ENCODE assay signal across 8 mouse cellular contexts in genomic region chr6:145968301-145968818, GRCm38 (mm10). TPM values are rescaled to one million over a fixed set of nuclear protein-coding genes. Genes with fewer than 3 reads are reported as not detected.
DNase-seq lines count a peak whose midpoint lies in the region; ATAC-seq and TF ChIP-seq lines count a peak whose summit lies in the region.

No protein-coding gene starts in this region.

- H3K4me2 ChIP-seq in intestine, postnatal 0 days (replicated peaks; ENCODE audit: low read depth) = 0 out of 2 replicates have a peak overlapping the region, but pooled peaks have one; percentile 3
- no peak overlapping the region for H3K4me2 ChIP-seq in stomach, postnatal 0 days (replicated peaks; ENCODE audit: low read depth)
- no peak overlapping the region for H3K4me2 ChIP-seq in forebrain, embryonic 13.5 days

- H3K4me1 ChIP-seq in intestine, postnatal 0 days (replicated peaks; ENCODE audit: control insufficient read depth, insufficient read depth, low read length) = 0 out of 2 replicates have a peak, but pooled peaks cover 6% of the 10 kb centered on the region
- H3K4me1 ChIP-seq in stomach, postnatal 0 days (replicated peaks; ENCODE audit: control insufficient read depth, insufficient read depth) = no peaks in the 10 kb centered on the region
- no peaks in the 10 kb centered on the region for H3K4me1 ChIP-seq in forebrain, embryonic 13.5 days

- no peak for ATAC-seq in intestine, postnatal 0 days
- ATAC-seq in stomach, postnatal 0 days (ENCODE audit: low FRiP score, low TSS enrichment) = peak; percentile 59; the same call in 1 of the 2 replicates
- ATAC-seq in forebrain, embryonic 13.5 days = no peak

- no peak for TF ChIP-seq CTCF in C2C12 (IDR thresholded peaks at IDR 0.05; ENCODE audit: control insufficient read depth, insufficient read depth, insufficient read length)
- no peak for TF ChIP-seq CTCF in intestine, postnatal 0 days (IDR thresholded peaks at IDR 0.05; ENCODE audit: low read depth)
- TF ChIP-seq CTCF in stomach, postnatal 0 days (IDR thresholded peaks at IDR 0.05; ENCODE audit: low read depth) = no peak

- H3K36me3 ChIP-seq in C2C12 (ENCODE audit: control insufficient read depth, insufficient read depth) = no peaks in the 10 kb centered on the region
- H3K36me3 ChIP-seq in intestine, postnatal 0 days (ENCODE audit: control insufficient read depth, insufficient read depth) = no peaks in the 10 kb centered on the region
- H3K36me3 ChIP-seq in stomach, postnatal 0 days (ENCODE audit: control insufficient read depth, insufficient read depth, low read length) = no peaks in the 10 kb centered on the region
- no peaks in the 10 kb centered on the region for H3K36me3 ChIP-seq in forebrain, embryonic 13.5 days (ENCODE audit: poor library complexity, severe bottlenecking)

- no peak for TF ChIP-seq EP300 in stomach, postnatal 0 days (optimal IDR thresholded peaks at IDR 0.05)

- H3K79me2 ChIP-seq in C2C12 (ENCODE audit: control insufficient read depth, insufficient read depth) = no peaks in the 10 kb centered on the region

- H3K9me3 ChIP-seq in intestine, postnatal 0 days (ENCODE audit: control insufficient read depth) = no peaks in the 10 kb centered on the region
- H3K9me3 ChIP-seq in stomach, postnatal 0 days (ENCODE audit: control insufficient read depth, low read length) = no peaks in the 10 kb centered on the region
- no peaks in the 10 kb centered on the region for H3K9me3 ChIP-seq in forebrain, embryonic 13.5 days (replicated peaks)

- H3K27ac ChIP-seq in intestine, postnatal 0 days (ENCODE audit: low read depth, low read length) = no peak overlapping the region
- peak overlapping the region; percentile 35; the same call in 1 of the 2 replicates for H3K27ac ChIP-seq in stomach, postnatal 0 days (replicated peaks)
- H3K27ac ChIP-seq in forebrain, embryonic 13.5 days = no peak overlapping the region

- H3K4me3 ChIP-seq in C2C12 (ENCODE audit: insufficient read depth, poor library complexity, severe bottlenecking) = no peak overlapping the region
- no peak overlapping the region for H3K4me3 ChIP-seq in intestine, postnatal 0 days (ENCODE audit: low read depth, low read length)
- H3K4me3 ChIP-seq in stomach, postnatal 0 days (ENCODE audit: low read depth, low read length) = no peak overlapping the region
- no peak overlapping the region for H3K4me3 ChIP-seq in forebrain, embryonic 13.5 days

- H3ac ChIP-seq in C2C12 (ENCODE audit: control insufficient read depth, insufficient read length, low read depth) = no peak overlapping the region

- peak; percentile 51 for DNase-seq in adrenal gland, postnatal 10 days
- DNase-seq in adrenal gland, postnatal 4 days (ENCODE audit: low spot score in 2 of 2) = no peak
- peak; percentile 48 to 71 for DNase-seq in gastrocnemius, adult 8-10 months (ENCODE audit: low spot score in 2 of 2)
- peak; percentile 34 for DNase-seq in stomach, postnatal 0 days (ENCODE audit: low spot score)
- DNase-seq in right cerebral cortex, postnatal 14 days = no peak

- no peak overlapping the region for H3K9ac ChIP-seq in intestine, postnatal 0 days (ENCODE audit: low read depth, low read length)
- no peak overlapping the region for H3K9ac ChIP-seq in stomach, postnatal 0 days (ENCODE audit: low read length)
- no peak overlapping the region for H3K9ac ChIP-seq in forebrain, embryonic 13.5 days

- WGBS in intestine, postnatal 0 days = 35% methylated on average over 7 of the region's 7 CpGs
- WGBS in stomach, postnatal 0 days = 38% methylated on average over 7 of the region's 7 CpGs
- WGBS in forebrain, embryonic 13.5 days = 86% methylated on average over 7 of the region's 7 CpGs

- H3K79me3 ChIP-seq in C2C12 (ENCODE audit: low read depth) = no peaks in the 10 kb centered on the region

- no peaks in the 10 kb centered on the region for H3K27me3 ChIP-seq in C2C12 (ENCODE audit: control insufficient read depth, insufficient read depth, insufficient read length)
- H3K27me3 ChIP-seq in intestine, postnatal 0 days (replicated peaks; ENCODE audit: control insufficient read depth, insufficient read depth, low read length) = no peaks in the 10 kb centered on the region
- H3K27me3 ChIP-seq in stomach, postnatal 0 days (ENCODE audit: control insufficient read depth, insufficient read depth, low read length) = no peaks in the 10 kb centered on the region
- H3K27me3 ChIP-seq in forebrain, embryonic 13.5 days = no peaks in the 10 kb centered on the region

TF ChIP-seq in C2C12, 6 proteins besides CTCF, POLR2A, EP300 and RAD21:
- TF ChIP-seq CEBPB (IDR thresholded peaks at IDR 0.05; ENCODE audit: low read depth) = peak; percentile 75
- peak; percentile 36 for TF ChIP-seq MYOD1 (IDR thresholded peaks at IDR 0.05; ENCODE audit: control insufficient read depth, insufficient read length, low read depth)
- no peak for TF ChIP-seq MYOG (IDR thresholded peaks at IDR 0.05; ENCODE audit: control insufficient read depth, extremely low read depth, insufficient read length)
- no peak for TF ChIP-seq USF1 (IDR thresholded peaks at IDR 0.05; ENCODE audit: low read depth)
- TF ChIP-seq MAX (IDR thresholded peaks at IDR 0.05) = peak; percentile 41
TF ChIP-seq in C2C12: peak in this region for 3.

RNA-seq across cellular contexts. Expression of gene Sspn, which starts 36.9 kb away (rescaled TPM):
- total RNA-seq in adrenal gland, postnatal 10 days (2021) = 10 to 100 TPM; 16.9 to 32.7 TPM
- 10 to 100 TPM; 18.2 to 21.2 TPM for total RNA-seq in adrenal gland, postnatal 4 days (2021)
- polyA plus RNA-seq in C2C12 (2012; fragmentation: generic; extraction: Trizol) = 4.7 TPM
- total RNA-seq in gastrocnemius, adult 8-10 months (2022) = 10 to 100 TPM; 32.1 to 47.3 (median 40.7) TPM
- polyA plus RNA-seq in intestine, postnatal 0 days (2015; fragmentation: Nextera tagmentation; extraction: Ambion mirVana) = 3.6 and 4.4 TPM in 2 replicates
- polyA plus RNA-seq in stomach, postnatal 0 days (2015; fragmentation: Nextera tagmentation; extraction: Ambion mirVana) = 8.0 and 8.1 TPM in 2 replicates
- polyA plus RNA-seq in forebrain, embryonic 13.5 days (2015; fragmentation: Nextera tagmentation; extraction: Ambion mirVana) = 1.2 and 2.0 TPM in 2 replicates

Comparison
In these comparisons a context has a peak if more than half of its experiments do, and no peak if none do; other contexts are left out.
1. DNase-seq: peak in adrenal gland, postnatal 10 days (single experiment), gastrocnemius, adult 8-10 months (2 of 2) and stomach, postnatal 0 days (single experiment); none in adrenal gland, postnatal 4 days (0 of 2) and right cerebral cortex, postnatal 14 days (single experiment).